ENCODE assay signal across 20 mouse cellular contexts in genomic region chr11:32244617-32245016, GRCm38 (mm10). TPM values are rescaled to one million over a fixed set of nuclear protein-coding genes. Genes with fewer than 3 reads are reported as not detected.
A peak's percentile ranks its signal among the peaks of the same experiment; 100 is the strongest.
DNase-seq lines count a peak whose midpoint lies in the region; ATAC-seq and TF ChIP-seq lines count a peak whose summit lies in the region.
"Had no signal": no experiment of that assay in that cellular context is flagged by ENCODE, and none has a peak within 500 bp of the region (broad histone marks: within the 10 kb centered on the region; RNA-seq: fewer than 3 reads in every experiment).

No protein-coding gene starts in this region.

- no peak for TF ChIP-seq POLR2A in heart, adult 2 months (IDR thresholded peaks at IDR 0.05; ENCODE audit: insufficient read depth, low read depth, low read length)

- H3K36me3 ChIP-seq in heart, adult 2 months (ENCODE audit: control insufficient read depth, insufficient read depth, low read length) = no peaks in the 10 kb centered on the region
- peaks cover 82% of the 10 kb centered on the region for H3K36me3 ChIP-seq in kidney, embryonic 15.5 days
- peaks cover 72% of the 10 kb centered on the region for H3K36me3 ChIP-seq in neural tube, embryonic 13.5 days
- peaks cover 79% of the 10 kb centered on the region for H3K36me3 ChIP-seq in liver, embryonic 15.5 days (replicated peaks)

- no peak overlapping the region for H3K4me3 ChIP-seq in heart, adult 2 months
- no peak overlapping the region for H3K4me3 ChIP-seq in kidney, embryonic 15.5 days (replicated peaks)
- no peak overlapping the region for H3K4me3 ChIP-seq in neural tube, embryonic 13.5 days
- peak overlapping the region; percentile 10; the same call in 1 of the 2 replicates for H3K4me3 ChIP-seq in liver, embryonic 15.5 days (replicated peaks)
- H3K4me3 ChIP-seq: intestine, embryonic 15.5 days had no signal

- H3K9ac ChIP-seq in heart, adult 2 months (ENCODE audit: low read depth, low read length) = no peak overlapping the region
- H3K9ac ChIP-seq in kidney, embryonic 15.5 days = no peak overlapping the region
- H3K9ac ChIP-seq in neural tube, embryonic 13.5 days = no peak overlapping the region
- peak overlapping the region; percentile 68 for H3K9ac ChIP-seq in liver, embryonic 15.5 days
- H3K9ac ChIP-seq: intestine, embryonic 15.5 days had no signal

- TF ChIP-seq EP300 in heart, adult 2 months (IDR thresholded peaks at IDR 0.05; ENCODE audit: insufficient read depth, low read depth, low read length) = no peak

- peaks cover 8% of the 10 kb centered on the region for H3K4me1 ChIP-seq in heart, adult 2 months (ENCODE audit: control insufficient read depth, insufficient read depth, low read length)
- peaks cover 21% of the 10 kb centered on the region for H3K4me1 ChIP-seq in kidney, embryonic 15.5 days
- no peaks in the 10 kb centered on the region for H3K4me1 ChIP-seq in neural tube, embryonic 13.5 days (replicated peaks)
- peaks cover 97% of the 10 kb centered on the region for H3K4me1 ChIP-seq in liver, embryonic 15.5 days (replicated peaks)
- H3K4me1 ChIP-seq: intestine, embryonic 15.5 days had no signal

- DNase-seq in heart, adult 2 months = no peak
- DNase-seq in heart, postnatal 25 days (ENCODE audit: low spot score) = no peak
- DNase-seq in kidney, adult 11 months = no peak
- DNase-seq in neural tube, embryonic 10.5 days (ENCODE audit: extremely low spot score, low spot score) = no peak
- DNase-seq in right cerebral cortex, postnatal 36 days (ENCODE audit: low spot score in 2 of 2) = no peak
- DNase-seq: adrenal gland, postnatal 25 days; B cell, adult 2 months; cerebellum, adult 11 months; layer of hippocampus, adult 9-11 months; thymus, postnatal 25 days had no signal

- intact Hi-C loops in heart, adult 2 months (cut with DNase I) = no loop called here
- intact Hi-C loops in heart, postnatal 25 days (cut with DNase I) = loop anchor here (5.0 kb wide), 1 partner anchor 37 kb away; the partner anchor contains the start of gene Snrnp25

- TF ChIP-seq CTCF in heart, adult 2 months (IDR thresholded peaks at IDR 0.05) = no peak

- peak overlapping the region; percentile 54 for H3K27ac ChIP-seq in heart, adult 2 months
- H3K27ac ChIP-seq in kidney, embryonic 15.5 days = peak overlapping the region; percentile 83
- H3K27ac ChIP-seq in neural tube, embryonic 13.5 days (replicated peaks) = peak overlapping the region; percentile 49; the same call in 1 of the 2 replicates
- H3K27ac ChIP-seq in liver, embryonic 15.5 days (replicated peaks) = peak overlapping the region; percentile 99
- H3K27ac ChIP-seq: intestine, embryonic 15.5 days had no signal

- no peaks in the 10 kb centered on the region for H3K27me3 ChIP-seq in heart, adult 2 months (ENCODE audit: control insufficient read depth, insufficient read depth, low read length)
- H3K27me3 ChIP-seq in kidney, embryonic 15.5 days = no peaks in the 10 kb centered on the region
- no peaks in the 10 kb centered on the region for H3K27me3 ChIP-seq in neural tube, embryonic 13.5 days
- H3K27me3 ChIP-seq in liver, embryonic 15.5 days = no peaks in the 10 kb centered on the region
- H3K27me3 ChIP-seq: intestine, embryonic 15.5 days had no signal

- ATAC-seq in kidney, embryonic 15.5 days (replicated peaks; ENCODE audit: low FRiP score) = no peak
- ATAC-seq in neural tube, embryonic 13.5 days (ENCODE audit: low read depth) = no peak
- no peak for ATAC-seq in liver, embryonic 15.5 days (ENCODE audit: insufficient read depth)
- ATAC-seq: intestine, embryonic 15.5 days; lung, postnatal 0 days; midbrain, embryonic 16.5 days had no signal

- no peaks in the 10 kb centered on the region for H3K9me3 ChIP-seq in kidney, embryonic 15.5 days (replicated peaks)
- no peaks in the 10 kb centered on the region for H3K9me3 ChIP-seq in neural tube, embryonic 13.5 days
- H3K9me3 ChIP-seq in liver, embryonic 15.5 days (replicated peaks) = no peaks in the 10 kb centered on the region
- H3K9me3 ChIP-seq: intestine, embryonic 15.5 days had no signal

- H3K4me2 ChIP-seq in kidney, embryonic 15.5 days = no peak overlapping the region
- no peak overlapping the region for H3K4me2 ChIP-seq in neural tube, embryonic 13.5 days
- peak overlapping the region; percentile 56 for H3K4me2 ChIP-seq in liver, embryonic 15.5 days
- H3K4me2 ChIP-seq: intestine, embryonic 15.5 days had no signal

- WGBS in heart, adult 2 months = 84% methylated on average over 1 of the region's 1 CpGs
- WGBS in kidney, embryonic 15.5 days = 91% methylated on average over 1 of the region's 1 CpGs
- 94% methylated on average over 1 of the region's 1 CpGs for WGBS in neural tube, embryonic 13.5 days
- 64% methylated on average over 1 of the region's 1 CpGs for WGBS in liver, embryonic 15.5 days (ENCODE audit: insufficient replicate concordance)

- H3K79me2 ChIP-seq in heart, adult 2 months (replicated peaks; ENCODE audit: control insufficient read depth, insufficient read depth, low read length) = no peaks in the 10 kb centered on the region

RNA-seq across cellular contexts. Expression of gene Mpg, which starts 18.3 kb away (rescaled TPM):
- 1 to 10 TPM; 5.1 to 6.2 TPM for total RNA-seq in heart, adult 2 months (2021)
- polyA plus RNA-seq in heart, adult 2 months (2012; rRNA removed) = 5.2 and 6.0 TPM in 2 replicates
- 1 to 10 TPM; 5.1 to 6.0 TPM for total RNA-seq in heart, postnatal 25 days (2021)
- polyA plus RNA-seq in kidney, embryonic 15.5 days (2015; fragmentation: Nextera tagmentation; extraction: Ambion mirVana) = 33.5 and 36.1 TPM in 2 replicates
- polyA plus RNA-seq in neural tube, embryonic 13.5 days (2015; fragmentation: Nextera tagmentation; extraction: Ambion mirVana) = 35.8 and 36.6 TPM in 2 replicates
- 18.3 and 19.6 TPM in 2 replicates for polyA plus RNA-seq in liver, embryonic 15.5 days (2015; fragmentation: Nextera tagmentation; extraction: Ambion mirVana)

RNA-seq across cellular contexts. Expression of gene Rhbdf1, which starts 22.5 kb away (rescaled TPM):
- 10 to 100 TPM; 22.8 to 23.9 TPM for total RNA-seq in heart, adult 2 months (2021)
- polyA plus RNA-seq in heart, adult 2 months (2012; rRNA removed) = 70.3 and 92.8 TPM in 2 replicates
- total RNA-seq in heart, postnatal 25 days (2021) = 10 to 100 TPM; 21.9 to 25.0 TPM
- polyA plus RNA-seq in kidney, embryonic 15.5 days (2015; fragmentation: Nextera tagmentation; extraction: Ambion mirVana) = 48.7 and 55.4 TPM in 2 replicates
- 28.9 and 30.4 TPM in 2 replicates for polyA plus RNA-seq in neural tube, embryonic 13.5 days (2015; fragmentation: Nextera tagmentation; extraction: Ambion mirVana)
- 5.1 and 8.0 TPM in 2 replicates for polyA plus RNA-seq in liver, embryonic 15.5 days (2015; fragmentation: Nextera tagmentation; extraction: Ambion mirVana)

RNA-seq across cellular contexts. Expression of gene Nprl3, which starts 22.9 kb away (rescaled TPM):
- total RNA-seq in heart, adult 2 months (2021) = 10 to 100 TPM; 27.1 to 27.2 TPM
- polyA plus RNA-seq in heart, adult 2 months (2012; rRNA removed) = 59.5 and 79.9 TPM in 2 replicates
- total RNA-seq in heart, postnatal 25 days (2021) = 10 to 100 TPM; 26.8 to 29.8 TPM
- polyA plus RNA-seq in kidney, embryonic 15.5 days (2015; fragmentation: Nextera tagmentation; extraction: Ambion mirVana) = 38.8 and 43.9 TPM in 2 replicates
- polyA plus RNA-seq in neural tube, embryonic 13.5 days (2015; fragmentation: Nextera tagmentation; extraction: Ambion mirVana) = 39.8 and 42.8 TPM in 2 replicates
- polyA plus RNA-seq in liver, embryonic 15.5 days (2015; fragmentation: Nextera tagmentation; extraction: Ambion mirVana) = 28.1 and 31.9 TPM in 2 replicates

RNA-seq across cellular contexts. Expression of gene Hba-x, which starts 31.6 kb away (rescaled TPM):
- not detected for total RNA-seq in heart, adult 2 months (2021)
- not detected in 2 replicates for polyA plus RNA-seq in heart, adult 2 months (2012; rRNA removed)
- total RNA-seq in heart, postnatal 25 days (2021) = not detected
- polyA plus RNA-seq in kidney, embryonic 15.5 days (2015; fragmentation: Nextera tagmentation; extraction: Ambion mirVana) = 36.6 and 65.3 TPM in 2 replicates
- 319 and 454 TPM in 2 replicates for polyA plus RNA-seq in neural tube, embryonic 13.5 days (2015; fragmentation: Nextera tagmentation; extraction: Ambion mirVana)
- polyA plus RNA-seq in liver, embryonic 15.5 days (2015; fragmentation: Nextera tagmentation; extraction: Ambion mirVana) = 72.6 and 109 TPM in 2 replicates
- total RNA-seq: adrenal gland, postnatal 25 days; common myeloid progenitor, adult 5-6 weeks; ES-E14; hematopoietic stem cell, adult 5-6 weeks; left cerebral cortex, postnatal 36 days had no signal

RNA-seq across cellular contexts. Expression of gene Hba-a1, which starts 38.7 kb away (rescaled TPM):
- total RNA-seq in heart, adult 2 months (2021) = over 10,000 TPM in 1 of 2 experiments, 1,000 to 10,000 TPM in 1; 5,353 to 37,215 TPM
- 3,162 and 34,446 TPM in 2 replicates for polyA plus RNA-seq in heart, adult 2 months (2012; rRNA removed)
- total RNA-seq in heart, postnatal 25 days (2021) = over 10,000 TPM in 1 of 2 experiments, 1,000 to 10,000 TPM in 1; 9,129 to 20,531 TPM
- 4,301 and 5,259 TPM in 2 replicates for polyA plus RNA-seq in kidney, embryonic 15.5 days (2015; fragmentation: Nextera tagmentation; extraction: Ambion mirVana)
- polyA plus RNA-seq in neural tube, embryonic 13.5 days (2015; fragmentation: Nextera tagmentation; extraction: Ambion mirVana) = 2,421 and 2,557 TPM in 2 replicates
- polyA plus RNA-seq in liver, embryonic 15.5 days (2015; fragmentation: Nextera tagmentation; extraction: Ambion mirVana) = 74,460 and 76,487 TPM in 2 replicates
- total RNA-seq: ES-E14 had no signal

Comparison
In these comparisons a context has a peak if more than half of its experiments do, and no peak if none do; other contexts are left out.
1. H3K27ac ChIP-seq: peak in every context shown above with its lines; median percentile 99 in liver, embryonic 15.5 days; 83 in kidney, embryonic 15.5 days; 54 in heart, adult 2 months; 49 in neural tube, embryonic 13.5 days.